Mouse (Mus musculus) lung, embryonic 16.5 days (tissue): Measurements from ENCODE around the gene Olfr868. TPM values are rescaled to one million over a fixed set of nuclear protein-coding genes. Genes with fewer than 3 reads are reported as not detected.

ENCODE experiments used
- ATAC-seq: fragments of 200-750 bp; cut with Nextera tagmentation; 2 replicates; pipeline ENCODE4 v1.8.0; 2017; ENCODE audit warnings: low read depth, mild to moderate bottlenecking, moderate library complexity
- H3K27ac ChIP-seq: fragments of 300-500 bp; sonication (generic); 2 replicates; pipeline ENCODE4 v1.5.1; 2014; ENCODE audit warnings: mild to moderate bottlenecking, control low read depth, low read length
- H3K27me3 ChIP-seq: fragments of 300-500 bp; sonication (generic); 2 replicates; pipeline ENCODE4 v1.6.1; 2014; ENCODE audit warnings: low read depth, low read length, mixed read lengths; ENCODE audit not compliant: control insufficient read depth, insufficient read depth
- H3K36me3 ChIP-seq: fragments of 300-500 bp; sonication (generic); 2 replicates; pipeline ENCODE4 v1.6.1; 2014; ENCODE audit warnings: low read length; ENCODE audit not compliant: control insufficient read depth, insufficient read depth
- H3K4me1 ChIP-seq: fragments of 300-500 bp; sonication (generic); replicated peaks from 2 replicates; pipeline ENCODE4 v1.6.1; 2014; ENCODE audit warnings: low read length, mixed read lengths; ENCODE audit not compliant: control insufficient read depth, insufficient read depth
- H3K4me2 ChIP-seq: fragments of 300-500 bp; sonication (generic); 2 replicates; pipeline ENCODE4 v1.6.1; 2014; ENCODE audit warnings: low read depth, low read length, control low read depth
- H3K4me3 ChIP-seq: fragments of 300-500 bp; sonication (generic); 2 replicates; pipeline ENCODE4 v1.5.1; 2014; ENCODE audit warnings: mild to moderate bottlenecking, low read length, control low read depth
- H3K9ac ChIP-seq: fragments of 300-500 bp; sonication (generic); 2 replicates; pipeline ENCODE4 v1.6.1; 2014; ENCODE audit warnings: low read length, control low read depth
- H3K9me3 ChIP-seq: fragments of 300-500 bp; sonication (generic); 2 replicates; pipeline ENCODE4 v1.6.1; 2016; ENCODE audit warnings: low read length; ENCODE audit not compliant: control insufficient read depth
- WGBS: fragments of 180-500 bp; shearing (Covaris S2); extraction: QIAGEN DNeasy Blood & Tissue Kit; methylation state at CpG from one replicate; pipeline ENCODE4 v1.1.7; 2014; 5-methylcytosine and 5-hydroxymethylcytosine counted together
- polyA plus RNA-seq: library from polyadenylated mRNA; unstranded; fragments of >200 nt; fragmentation: Nextera tagmentation; extraction: Ambion mirVana; gene quantifications from 2 replicates; pipeline ENCODE4 v1.2.1, GENCODE M21; 2015

Gene Olfr868
- polyA plus RNA-seq = not detected in 2 replicates

- no peak within 1 kb of the TSS for H3K9ac ChIP-seq
- H3K36me3 ChIP-seq = no peaks in the 10 kb centered on the region
- no peak within 1 kb of the TSS for H3K4me2 ChIP-seq
- ATAC-seq = no peak
- H3K27ac ChIP-seq = no peak within 1 kb of the TSS
- no peak within 1 kb of the TSS for H3K4me3 ChIP-seq
- H3K4me1 ChIP-seq = no peaks in the 10 kb centered on the region
- H3K9me3 ChIP-seq = no peaks in the 10 kb centered on the region
- H3K27me3 ChIP-seq = no peaks in the 10 kb centered on the region
- WGBS = 34% methylated on average over 2 of the region's 2 CpGs
Observed at GRCm38 (mm10) chr9:20098326-20098725, at the start of gene Olfr868. Gene Olfr868, plus strand, starts transcription at chr9:20098626.

GRCm38 (mm10) chr9:20057462-20057861, 41.0 kb upstream of the Olfr868 start, which contains the start of gene Olfr867:
Gene Olfr867, minus strand, starts transcription at chr9:20057562.
- no peak for ATAC-seq
- Histone ChIP-seq H3K9me3 (no peaks in the 10 kb centered on the region), H3K4me3 (no peak within 1 kb of the TSS), H3K4me2 (no peak within 1 kb of the TSS), H3K9ac (no peak within 1 kb of the TSS), H3K27me3 (no peaks in the 10 kb centered on the region), H3K27ac (no peak within 1 kb of the TSS), H3K36me3 (no peaks in the 10 kb centered on the region), H3K4me1 (no peaks in the 10 kb centered on the region)
- 75% methylated on average over 1 of the region's 1 CpGs for WGBS

- H3K9ac ChIP-seq = no peak overlapping the region
- no peaks in the 10 kb centered on the region for H3K27me3 ChIP-seq
- H3K4me1 ChIP-seq = no peaks in the 10 kb centered on the region
- 68% methylated on average over 3 of the region's 3 CpGs for WGBS
- ATAC-seq = no peak
- H3K4me2 ChIP-seq = no peak overlapping the region
- no peaks in the 10 kb centered on the region for H3K9me3 ChIP-seq
- H3K36me3 ChIP-seq = no peaks in the 10 kb centered on the region
- no peak overlapping the region for H3K4me3 ChIP-seq
- H3K27ac ChIP-seq = no peak overlapping the region
Observed at GRCm38 (mm10) chr9:20070236-20070635, 28.2 kb upstream of the Olfr868 start.

- Histone ChIP-seq H3K36me3 (no peaks in the 10 kb centered on the region), H3K9me3 (no peaks in the 10 kb centered on the region), H3K4me3 (no peak overlapping the region), H3K27ac (no peak overlapping the region), H3K9ac (no peak overlapping the region), H3K27me3 (no peaks in the 10 kb centered on the region), H3K4me1 (no peaks in the 10 kb centered on the region), H3K4me2 (no peak overlapping the region)
- ATAC-seq = no peak
- WGBS = 79% methylated on average over 1 of the region's 1 CpGs
Observed at GRCm38 (mm10) chr9:20071291-20071690, 27.1 kb upstream of the Olfr868 start.

- ATAC-seq = no peak
- H3K4me3 ChIP-seq = no peak overlapping the region
- 64% methylated on average over 7 of the region's 7 CpGs for WGBS
Observed at GRCm38 (mm10) chr9:20073523-20074177, 24.8 kb upstream of the Olfr868 start.

GRCm38 (mm10) chr9:20128709-20129108, 30.3 kb downstream of the Olfr868 start, which contains the start of gene Olfr869:
Gene Olfr869, plus strand, starts transcription at chr9:20129009.
- H3K4me1 ChIP-seq = no peaks in the 10 kb centered on the region
- 75% methylated on average over 2 of the region's 2 CpGs for WGBS
- H3K4me3 ChIP-seq = no peak within 1 kb of the TSS
- H3K27me3 ChIP-seq = no peaks in the 10 kb centered on the region
- ATAC-seq = no peak
- no peaks in the 10 kb centered on the region for H3K9me3 ChIP-seq
- H3K36me3 ChIP-seq = no peaks in the 10 kb centered on the region
- H3K9ac ChIP-seq = no peak within 1 kb of the TSS
- no peak within 1 kb of the TSS for H3K27ac ChIP-seq
- H3K4me2 ChIP-seq = no peak within 1 kb of the TSS

More at GRCm38 (mm10) chr9:20073523-20074177, 24.8 kb upstream of the Olfr868 start:
- H3K27me3 ChIP-seq = no peaks in the 10 kb centered on the region
- no peaks in the 10 kb centered on the region for H3K4me1 ChIP-seq
- no peak overlapping the region for H3K9ac ChIP-seq
- H3K36me3 ChIP-seq = no peaks in the 10 kb centered on the region
- no peak overlapping the region for H3K4me2 ChIP-seq
- no peak overlapping the region for H3K27ac ChIP-seq
- H3K9me3 ChIP-seq = no peaks in the 10 kb centered on the region; the same call in 1 of the 2 replicates

GRCm38 (mm10) chr9:20149706-20150105, 51.3 kb downstream of the Olfr868 start:
- no peak for ATAC-seq
- no peaks in the 10 kb centered on the region for H3K4me1 ChIP-seq
- H3K27ac ChIP-seq = no peak overlapping the region
- no peak overlapping the region for H3K4me2 ChIP-seq
- no peaks in the 10 kb centered on the region for H3K9me3 ChIP-seq
- H3K9ac ChIP-seq = no peak overlapping the region
- no peaks in the 10 kb centered on the region for H3K27me3 ChIP-seq
- no peaks in the 10 kb centered on the region for H3K36me3 ChIP-seq
- WGBS = 87% methylated on average over 3 of the region's 3 CpGs
- no peak overlapping the region for H3K4me3 ChIP-seq

Other genes with a start within 250 kb of the Olfr868 start
- not detected in 2 replicates for gene Olfr860, start 248.9 kb upstream of the Olfr868 start, polyA plus RNA-seq
- not detected in 2 replicates for gene Olfr862, start 210.6 kb upstream of the Olfr868 start, polyA plus RNA-seq
- 0.21 and 0.24 TPM in 2 replicates for gene Olfr77, start 181.8 kb upstream of the Olfr868 start, polyA plus RNA-seq
- gene Olfr866, start 70.6 kb upstream of the Olfr868 start, polyA plus RNA-seq = not detected in 2 replicates
- gene Olfr867, start 41.1 kb upstream of the Olfr868 start, polyA plus RNA-seq = not detected in 2 replicates
- gene Olfr869, start 30.4 kb downstream of the Olfr868 start, polyA plus RNA-seq = not detected in 2 replicates
- gene Olfr870, start 75.4 kb downstream of the Olfr868 start, polyA plus RNA-seq = not detected in 2 replicates
- gene Olfr871, start 113.6 kb downstream of the Olfr868 start, polyA plus RNA-seq = not detected in 2 replicates
- gene Olfr872, start 138.5 kb downstream of the Olfr868 start, polyA plus RNA-seq = not detected in 2 replicates
- not detected in 2 replicates for gene Olfr39, start 183.7 kb downstream of the Olfr868 start, polyA plus RNA-seq
- not detected in 2 replicates for gene Olfr873, start 199.9 kb downstream of the Olfr868 start, polyA plus RNA-seq
- not detected in 2 replicates for gene Olfr18, start 237.5 kb downstream of the Olfr868 start, polyA plus RNA-seq